Mouse (Mus musculus): ENCODE data around the gene Psmc3ip. TPM values are rescaled to one million over a fixed set of nuclear protein-coding genes. Genes with fewer than 3 reads are reported as not detected.

The Psmc3ip gene
- total RNA-seq, 2 experiments from 2014 or later, result 11.7 to 13.6 TPM

DNA sequence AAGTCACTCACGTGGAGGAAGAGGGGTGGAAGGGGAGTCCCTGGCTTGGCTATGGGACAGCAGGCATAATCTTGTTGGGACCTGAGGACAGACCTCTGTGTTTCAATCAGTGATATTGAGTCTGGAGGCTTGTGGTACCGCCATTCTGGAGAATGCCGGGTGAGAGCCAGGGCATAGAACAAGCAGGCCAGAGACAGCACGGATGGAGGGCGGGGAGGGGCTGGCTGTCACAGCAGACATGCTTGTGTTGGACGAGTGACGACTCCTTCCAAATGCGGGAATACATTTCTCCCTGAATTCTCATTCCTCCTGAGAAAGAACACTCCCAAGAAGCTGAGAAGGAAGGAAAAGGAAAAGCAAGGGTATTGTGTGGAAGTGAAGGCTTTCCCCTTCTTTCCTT lies 43.6 kb downstream of the Psmc3ip start:
- DNase-seq, result no peak

DNA sequence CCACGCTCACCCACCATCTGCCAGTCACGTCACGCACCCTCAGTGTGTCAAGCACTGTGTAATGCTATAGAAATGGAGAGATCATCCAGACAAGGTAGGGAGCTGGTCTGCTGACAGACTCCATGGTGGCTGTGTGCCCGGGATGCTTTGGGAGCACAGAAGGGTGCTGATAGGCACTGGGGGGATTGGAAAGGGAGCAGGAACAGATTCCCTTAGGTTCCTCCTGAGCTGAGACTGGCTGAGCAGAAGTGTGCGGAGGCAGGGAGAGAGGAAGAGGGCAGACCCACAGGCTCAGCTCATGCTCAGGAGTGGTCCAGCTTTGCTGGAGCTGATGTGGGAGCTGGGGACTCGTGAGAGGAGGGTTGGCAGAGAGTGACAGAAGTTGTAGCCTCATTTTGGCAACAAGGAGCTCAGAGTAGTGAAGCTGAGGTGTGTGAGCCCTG lies 44.2 kb downstream of the Psmc3ip start:
- no peak for DNase-seq

DNA sequence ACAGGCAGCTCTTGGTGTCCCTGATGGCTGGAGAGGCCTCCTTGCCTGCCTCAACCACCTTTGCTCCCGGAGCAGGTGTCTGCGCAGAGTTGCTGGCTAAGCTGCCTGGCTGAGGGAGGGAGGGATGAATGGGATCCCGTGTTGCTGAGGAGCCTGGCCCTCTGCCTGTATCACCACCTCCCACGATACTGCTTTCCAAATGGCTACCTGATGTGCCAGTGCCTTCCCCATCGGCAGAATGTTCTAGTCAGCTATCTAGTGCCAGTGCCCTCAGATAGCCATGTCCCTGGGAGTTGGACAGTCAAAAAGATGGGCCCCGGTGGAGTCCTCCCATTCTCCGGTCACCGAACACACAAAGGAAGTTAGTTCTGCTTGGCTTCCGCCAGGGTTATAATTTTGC lies 44.9 kb downstream of the Psmc3ip start:
- no peak for DNase-seq

DNA sequence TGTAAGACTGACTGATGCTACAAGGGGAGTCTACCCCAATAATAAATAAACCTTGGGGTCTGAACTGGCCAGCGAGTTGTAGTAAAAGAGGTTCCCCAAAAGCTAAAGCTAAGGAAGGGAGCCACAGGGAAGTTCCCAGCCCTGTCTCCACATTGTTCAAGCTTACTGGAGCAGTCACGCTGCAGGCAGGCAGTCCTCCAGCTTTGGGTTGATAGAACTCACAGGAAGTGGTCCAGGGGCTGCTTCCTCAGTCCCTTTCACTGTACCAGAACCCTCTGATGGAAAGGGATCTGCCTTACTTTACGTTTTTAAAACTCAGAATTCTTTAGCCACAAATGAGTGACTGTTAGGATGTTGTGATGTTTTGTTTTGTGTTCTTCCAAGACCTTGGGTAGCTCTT lies 47.7 kb downstream of the Psmc3ip start:
- no peak for DNase-seq

DNA sequence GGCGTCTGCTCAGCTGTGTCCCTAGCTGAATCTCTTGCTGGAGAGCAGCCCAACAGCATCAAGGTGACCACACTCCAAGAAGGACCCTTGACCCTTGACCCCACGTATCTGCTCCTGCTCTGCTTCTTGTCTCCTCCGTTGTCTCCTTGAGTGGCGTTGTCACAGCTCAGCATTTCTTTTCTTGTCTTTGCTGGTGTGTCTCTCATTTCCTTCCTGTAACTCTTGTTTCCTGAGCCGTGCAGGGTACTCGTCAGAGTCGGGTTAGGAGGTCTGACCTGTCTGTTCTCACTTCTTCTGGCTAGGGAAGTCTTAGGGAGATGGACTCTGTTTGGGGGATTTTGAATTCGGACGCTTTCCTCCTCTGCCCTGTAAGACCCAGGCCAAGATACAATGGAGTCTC lies 48.8 kb downstream of the Psmc3ip start:
- no peak for DNase-seq

DNA sequence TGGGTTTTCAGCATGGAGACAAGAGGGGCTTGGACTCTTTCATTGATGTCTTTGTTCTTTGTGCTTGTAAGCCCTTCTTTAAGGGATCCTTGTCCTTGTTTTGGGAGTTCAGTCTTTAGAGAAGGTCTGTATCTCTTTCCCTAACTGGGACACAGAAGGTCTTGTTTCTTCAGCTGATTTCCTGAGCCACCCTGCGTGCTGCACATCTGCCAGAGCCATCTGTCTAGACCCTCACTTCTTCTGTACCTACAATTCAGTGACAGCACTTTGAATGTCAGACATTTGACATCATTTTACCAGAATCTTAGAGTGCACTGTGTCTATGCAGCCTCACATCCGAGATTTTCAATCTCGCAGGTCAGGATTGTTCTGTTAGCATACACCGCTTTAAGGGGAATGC lies 49.4 kb downstream of the Psmc3ip start:
- DNase-seq, result no peak

Small RNA genes lying within 50 kb of the gene (microRNA-seq; reads per million reads assigned to microRNA genes)
- gene Gm27626, result 0 reads per million in 2 experiments

Other genes with a start within 250 kb of the Psmc3ip start
- gene Stat5b, start 244.7 kb downstream of the Psmc3ip start, total RNA-seq (2021), result 10 to 100 TPM; 45.4 to 52.4 TPM
- 10 to 100 TPM; 15.7 to 17.4 TPM for gene Stat5a, start 236.1 kb downstream of the Psmc3ip start, total RNA-seq (2021)
- 100 to 1,000 TPM; 111 to 115 TPM for gene Stat3, start 155.9 kb downstream of the Psmc3ip start, total RNA-seq (2021)
- 100 to 1,000 TPM; 479 to 498 TPM for gene Cavin1, start 124.5 kb downstream of the Psmc3ip start, total RNA-seq (2021)
- gene Atp6v0a1, start 86.0 kb downstream of the Psmc3ip start, total RNA-seq (2021), result 100 to 1,000 TPM; 112 to 115 TPM
- gene Naglu, start 25.4 kb downstream of the Psmc3ip start, total RNA-seq (2021), result 10 to 100 TPM in 1 of 2 experiments, 1 to 10 TPM in 1; 9.0 to 10.1 TPM
- gene Hsd17b1, start 17.0 kb downstream of the Psmc3ip start, total RNA-seq (2021), result not detected
- gene Coasy, start 12.9 kb downstream of the Psmc3ip start, total RNA-seq (2021), result 10 to 100 TPM; 15.4 to 16.2 TPM
- 10 to 100 TPM; 17.5 to 17.7 TPM for gene Mlx, start 8.2 kb downstream of the Psmc3ip start, total RNA-seq (2021)
- gene Retreg3, start 24.5 kb upstream of the Psmc3ip start, total RNA-seq (2021), result 10 to 100 TPM; 32.1 to 32.3 TPM
- 10 to 100 TPM; 53.5 to 53.7 TPM for gene Tubg1, start 24.5 kb upstream of the Psmc3ip start, total RNA-seq (2021)
- gene Tubg2, start 60.5 kb upstream of the Psmc3ip start, total RNA-seq (2021), result 1 to 10 TPM; 6.6 to 7.0 TPM
- 1 to 10 TPM; 1.5 to 1.6 TPM for gene Cntnap1, start 75.1 kb upstream of the Psmc3ip start, total RNA-seq (2021)
- gene Plekhh3, start 75.9 kb upstream of the Psmc3ip start, total RNA-seq (2021), result 10 to 100 TPM; 23.1 to 27.3 TPM
- not detected for gene Ccr10, start 80.0 kb upstream of the Psmc3ip start, total RNA-seq (2021)
- gene Ezh1, start 131.0 kb upstream of the Psmc3ip start, total RNA-seq (2021), result 10 to 100 TPM; 14.7 to 15.0 TPM
- gene Ramp2, start 150.6 kb upstream of the Psmc3ip start, total RNA-seq (2021), result 100 to 1,000 TPM; 122 to 134 TPM
- gene Vps25, start 158.3 kb upstream of the Psmc3ip start, total RNA-seq (2021), result 10 to 100 TPM; 87.6 to 88.7 TPM
- 1 to 10 TPM; 4.5 to 7.2 TPM for gene Wnk4, start 165.1 kb upstream of the Psmc3ip start, total RNA-seq (2021)
- gene Cntd1, start 183.6 kb upstream of the Psmc3ip start, total RNA-seq (2021), result under 1 TPM; 0.41 to 0.47 TPM
- 10 to 100 TPM; 86.3 to 90.1 TPM for gene Coa3, start 183.7 kb upstream of the Psmc3ip start, total RNA-seq (2021)
- 100 to 1,000 TPM; 103 to 106 TPM for gene Becn1, start 206.8 kb upstream of the Psmc3ip start, total RNA-seq (2021)
- 100 to 1,000 TPM in 1 of 2 experiments, 10 to 100 TPM in 1; 88.7 to 103 TPM for gene Psme3, start 220.8 kb upstream of the Psmc3ip start, total RNA-seq (2021)
- gene Aoc2, start 229.6 kb upstream of the Psmc3ip start, total RNA-seq (2021), result 1 to 10 TPM; 2.9 to 3.2 TPM
- gene Aoc3, start 235.2 kb upstream of the Psmc3ip start, total RNA-seq (2021), result 10 to 100 TPM; 29.5 to 31.3 TPM

Measured in heart, postnatal 4 days (tissue).